Mouse (Mus musculus): Measurements from ENCODE around the gene Gm4737.
"Not testable (repeated sequence)": the region's sequence is repeated elsewhere in the genome, so short reads cannot be mapped to it uniquely, and the experiment has no call there.

The Gm4737 gene

GRCm38 (mm10) chr16:46154832-46155231 is at the start of gene Gm4737:
Gene Gm4737, minus strand, starts transcription at chr16:46155077.
- in situ Hi-C loops (cut with MboI; ENCODE audit: unreplicated experiment in 2 of 2): not testable (repeated sequence)

- in situ Hi-C loops (cut with MboI; ENCODE audit: unreplicated experiment in 2 of 2): no loop called here
Measured at GRCm38 (mm10) chr16:46195792-46196191, 40.9 kb upstream of the Gm4737 start.

- in situ Hi-C loops (cut with MboI; ENCODE audit: unreplicated experiment in 2 of 2): no loop called here
Measured at GRCm38 (mm10) chr16:46183096-46183495, 28.2 kb upstream of the Gm4737 start.

GRCm38 (mm10) chr16:46178121-46178801 is 23.4 kb upstream of the Gm4737 start:
- in situ Hi-C loops (cut with MboI; ENCODE audit: unreplicated experiment in 2 of 2): no loop called here

- in situ Hi-C loops (cut with MboI; ENCODE audit: unreplicated experiment in 2 of 2): no loop called here
Measured at GRCm38 (mm10) chr16:46173039-46173438, 18.2 kb upstream of the Gm4737 start.

- in situ Hi-C loops (cut with MboI; ENCODE audit: unreplicated experiment in 2 of 2): no loop called here
Measured at GRCm38 (mm10) chr16:46166971-46167370, 12.1 kb upstream of the Gm4737 start.

- in situ Hi-C loops (cut with MboI; ENCODE audit: unreplicated experiment in 2 of 2): no loop called here
Measured at GRCm38 (mm10) chr16:46165305-46165704, 10.4 kb upstream of the Gm4737 start.

- in situ Hi-C loops (cut with MboI; ENCODE audit: unreplicated experiment in 2 of 2): no loop called here
Measured at GRCm38 (mm10) chr16:46151141-46151540, 3.7 kb downstream of the Gm4737 start.

GRCm38 (mm10) chr16:46148661-46149341 is 6.1 kb downstream of the Gm4737 start:
- in situ Hi-C loops (cut with MboI; ENCODE audit: unreplicated experiment in 2 of 2): no loop called here

GRCm38 (mm10) chr16:46146962-46147361 is 7.9 kb downstream of the Gm4737 start:
- in situ Hi-C loops (cut with MboI; ENCODE audit: unreplicated experiment in 2 of 2): no loop called here

GRCm38 (mm10) chr16:46122238-46122637 is 32.6 kb downstream of the Gm4737 start:
- in situ Hi-C loops (cut with MboI; ENCODE audit: unreplicated experiment in 2 of 2): no loop called here

GRCm38 (mm10) chr16:46121420-46121819 is 33.5 kb downstream of the Gm4737 start:
- in situ Hi-C loops (cut with MboI; ENCODE audit: unreplicated experiment in 2 of 2): no loop called here

GRCm38 (mm10) chr16:46120607-46121006 is 34.3 kb downstream of the Gm4737 start:
- in situ Hi-C loops (cut with MboI; ENCODE audit: unreplicated experiment in 2 of 2): no loop called here

GRCm38 (mm10) chr16:46120020-46120419 is 34.9 kb downstream of the Gm4737 start, which contains the start of gene Cd96:
Gene Cd96, minus strand, starts transcription at chr16:46120251.
- in situ Hi-C loops (cut with MboI; ENCODE audit: unreplicated experiment in 2 of 2): no loop called here

- in situ Hi-C loops (cut with MboI; ENCODE audit: unreplicated experiment in 2 of 2): no loop called here
Measured at GRCm38 (mm10) chr16:46117645-46118044, 37.2 kb downstream of the Gm4737 start.

- in situ Hi-C loops (cut with MboI; ENCODE audit: unreplicated experiment in 2 of 2): no loop called here
Measured at GRCm38 (mm10) chr16:46114727-46115126, 40.1 kb downstream of the Gm4737 start.

GRCm38 (mm10) chr16:46109536-46109935 is 45.3 kb downstream of the Gm4737 start:
- in situ Hi-C loops (cut with MboI; ENCODE audit: unreplicated experiment in 2 of 2): no loop called here

- in situ Hi-C loops (cut with MboI; ENCODE audit: unreplicated experiment in 2 of 2): no loop called here
Measured at GRCm38 (mm10) chr16:46107431-46107830, 47.4 kb downstream of the Gm4737 start.

GRCm38 (mm10) chr16:46104491-46104890 is 50.4 kb downstream of the Gm4737 start:
- in situ Hi-C loops (cut with MboI; ENCODE audit: unreplicated experiment in 2 of 2): no loop called here
